Mouse (Mus musculus): Measurements from ENCODE around the gene Pla2g4a. TPM values are rescaled to one million over a fixed set of nuclear protein-coding genes. Genes with fewer than 3 reads are reported as not detected.

Pla2g4a gene
- total and polyA plus RNA-seq, 2 experiments from 2014 or later: 2.4 to 2.8 TPM

GRCm38 (mm10) chr1:149854867-149855266, 106.2 kb downstream of the Pla2g4a start:
- H3K9ac ChIP-seq (replicated peaks; ENCODE audit: low read depth, low read length): no peak overlapping the region
- WGBS: 72% methylated on average over 7 of the region's 7 CpGs
- H3K27me3 ChIP-seq (ENCODE audit: control insufficient read depth, insufficient read depth, low read length): no peaks in the 10 kb centered on the region
- no peak for ATAC-seq (ENCODE audit: insufficient read depth, low read depth)
- H3K4me1 ChIP-seq (ENCODE audit: control insufficient read depth, insufficient read depth): no peaks in the 10 kb centered on the region
- no peaks in the 10 kb centered on the region for H3K36me3 ChIP-seq (replicated peaks; ENCODE audit: control insufficient read depth, insufficient read depth, low read length)
- no peak overlapping the region for H3K27ac ChIP-seq (ENCODE audit: low read depth)
- no peak for DNase-seq (ENCODE audit: low spot score)
- H3K9me3 ChIP-seq (replicated peaks; ENCODE audit: control insufficient read depth, low read length): no peaks in the 10 kb centered on the region
- no peak overlapping the region for H3K4me2 ChIP-seq (ENCODE audit: low read depth, low read length)
- TF ChIP-seq EP300 (IDR thresholded peaks at IDR 0.05; ENCODE audit: low read depth) (no peak), CTCF (IDR thresholded peaks at IDR 0.05; ENCODE audit: low read depth) (no peak)
- no peak overlapping the region for H3K4me3 ChIP-seq (ENCODE audit: low read depth, low read length)

GRCm38 (mm10) chr1:149846655-149847054, 114.4 kb downstream of the Pla2g4a start:
- Histone ChIP-seq H3K27me3 (ENCODE audit: control insufficient read depth, insufficient read depth, low read length) (no peaks in the 10 kb centered on the region), H3K4me3 (ENCODE audit: low read depth, low read length) (no peak overlapping the region), H3K27ac (ENCODE audit: low read depth) (no peak overlapping the region), H3K4me2 (ENCODE audit: low read depth, low read length) (no peak overlapping the region), H3K9ac (replicated peaks; ENCODE audit: low read depth, low read length) (no peak overlapping the region), H3K9me3 (replicated peaks; ENCODE audit: control insufficient read depth, low read length) (no peaks in the 10 kb centered on the region), H3K36me3 (replicated peaks; ENCODE audit: control insufficient read depth, insufficient read depth, low read length) (no peaks in the 10 kb centered on the region), H3K4me1 (ENCODE audit: control insufficient read depth, insufficient read depth) (peaks cover 7% of the 10 kb centered on the region; the same call in 1 of the 2 replicates)
- 10% methylated on average over 6 of the region's 6 CpGs for WGBS
- DNase-seq (ENCODE audit: low spot score) (peak; percentile 52), ATAC-seq (ENCODE audit: insufficient read depth, low read depth) (no peak; the same call in 1 of the 2 replicates)
- TF ChIP-seq EP300 (IDR thresholded peaks at IDR 0.05; ENCODE audit: low read depth) (no peak), CTCF (IDR thresholded peaks at IDR 0.05; ENCODE audit: low read depth) (no peak)

DNA sequence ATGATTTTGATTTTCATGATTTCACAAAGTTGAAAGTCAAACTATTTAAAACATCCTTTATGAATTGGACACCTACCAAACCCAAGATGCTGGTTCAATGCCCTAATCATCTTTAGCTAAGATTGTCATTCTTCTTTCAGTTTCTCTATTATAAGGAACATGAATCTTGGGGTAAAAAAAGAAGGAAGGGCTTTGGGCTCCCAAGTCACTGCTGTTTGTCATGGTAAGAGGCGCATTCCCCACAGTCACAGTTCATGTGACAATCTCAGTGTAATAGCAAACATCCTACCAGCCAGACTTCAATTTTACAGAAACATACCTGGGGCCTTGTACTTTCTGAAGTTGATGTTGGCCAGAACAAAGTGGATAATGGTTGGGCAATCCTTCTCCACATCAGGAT, 119.2 kb downstream of the Pla2g4a start:
- no peaks in the 10 kb centered on the region for H3K27me3 ChIP-seq (ENCODE audit: control insufficient read depth, insufficient read depth, low read length)
- no peak for ATAC-seq (ENCODE audit: insufficient read depth, low read depth)
- no peaks in the 10 kb centered on the region for H3K9me3 ChIP-seq (replicated peaks; ENCODE audit: control insufficient read depth, low read length)
- no peaks in the 10 kb centered on the region for H3K36me3 ChIP-seq (replicated peaks; ENCODE audit: control insufficient read depth, insufficient read depth, low read length)
- H3K9ac ChIP-seq (replicated peaks; ENCODE audit: low read depth, low read length): no peak overlapping the region
- H3K4me3 ChIP-seq (ENCODE audit: low read depth, low read length): no peak overlapping the region
- no peak overlapping the region for H3K27ac ChIP-seq (ENCODE audit: low read depth)
- DNase-seq (ENCODE audit: low spot score): no peak
- 88% methylated on average over 1 of the region's 1 CpGs for WGBS
- TF ChIP-seq EP300 (IDR thresholded peaks at IDR 0.05; ENCODE audit: low read depth) (no peak), CTCF (IDR thresholded peaks at IDR 0.05; ENCODE audit: low read depth) (no peak)
- no peak overlapping the region for H3K4me2 ChIP-seq (ENCODE audit: low read depth, low read length)
- peaks cover 5% of the 10 kb centered on the region; the same call in 1 of the 2 replicates for H3K4me1 ChIP-seq (ENCODE audit: control insufficient read depth, insufficient read depth)

DNA sequence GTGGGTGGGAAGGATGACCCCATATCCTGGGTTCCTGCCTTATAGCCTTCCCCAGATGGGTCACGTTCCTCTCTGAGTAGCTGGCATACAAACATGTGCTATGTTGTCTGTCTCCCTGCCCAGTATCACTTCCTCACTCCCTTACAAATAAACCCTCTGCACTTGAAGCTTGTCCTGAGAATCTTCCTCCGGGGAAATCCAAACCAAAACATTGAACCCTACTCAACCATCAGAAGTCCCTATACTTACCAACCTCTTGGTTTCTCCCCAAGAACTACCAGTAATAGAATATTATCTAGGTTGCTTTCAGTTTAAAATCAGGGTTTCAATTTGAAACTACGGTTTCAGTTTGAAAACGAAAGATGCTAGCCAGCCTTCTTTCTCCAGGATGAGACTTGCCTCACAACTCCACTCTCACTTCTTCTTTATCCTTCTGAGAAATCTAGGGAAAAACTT, 120.1 kb downstream of the Pla2g4a start:
- TF ChIP-seq EP300 (IDR thresholded peaks at IDR 0.05; ENCODE audit: low read depth) (no peak), CTCF (IDR thresholded peaks at IDR 0.05; ENCODE audit: low read depth) (no peak)
- Histone ChIP-seq H3K9me3 (replicated peaks; ENCODE audit: control insufficient read depth, low read length) (no peaks in the 10 kb centered on the region), H3K27ac (ENCODE audit: low read depth) (no peak overlapping the region), H3K27me3 (ENCODE audit: control insufficient read depth, insufficient read depth, low read length) (no peaks in the 10 kb centered on the region), H3K9ac (replicated peaks; ENCODE audit: low read depth, low read length) (no peak overlapping the region), H3K4me1 (ENCODE audit: control insufficient read depth, insufficient read depth) (no peaks in the 10 kb centered on the region), H3K4me2 (ENCODE audit: low read depth, low read length) (no peak overlapping the region), H3K36me3 (replicated peaks; ENCODE audit: control insufficient read depth, insufficient read depth, low read length) (no peaks in the 10 kb centered on the region), H3K4me3 (ENCODE audit: low read depth, low read length) (no peak overlapping the region)
- ATAC-seq (ENCODE audit: insufficient read depth, low read depth) (no peak), DNase-seq (ENCODE audit: low spot score) (no peak)
- WGBS: 80% methylated on average over 4 of the region's 4 CpGs

DNA sequence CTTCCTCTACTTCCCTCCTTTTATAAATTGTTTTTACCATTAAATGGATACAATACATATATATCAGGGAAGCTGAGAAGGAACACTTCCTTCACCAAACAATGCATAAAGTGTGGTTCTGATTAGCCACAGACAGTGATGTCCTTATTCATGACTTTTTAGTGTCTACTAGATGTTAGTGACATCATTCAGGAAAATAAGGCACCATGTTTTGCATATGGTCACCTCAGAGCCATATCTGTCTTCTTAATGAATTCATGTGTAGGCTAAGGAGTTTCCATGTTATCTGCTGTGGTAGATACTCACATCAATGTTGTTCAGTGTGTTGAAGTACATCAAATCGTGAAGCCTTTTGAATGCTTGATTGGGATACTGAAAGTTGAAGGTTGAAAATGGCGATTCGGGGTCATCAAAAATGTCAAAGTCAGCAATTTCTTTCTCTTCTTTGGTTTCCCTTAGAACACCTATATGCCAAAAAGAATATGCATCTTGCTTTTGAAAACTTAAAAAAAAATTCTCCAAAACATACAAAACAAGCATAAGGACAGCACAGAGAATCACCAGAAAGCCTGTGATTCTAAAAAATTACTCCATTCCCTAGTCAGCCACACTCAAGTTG, 120.7 kb downstream of the Pla2g4a start:
- Histone ChIP-seq H3K27ac (ENCODE audit: low read depth) (no peak overlapping the region), H3K4me3 (ENCODE audit: low read depth, low read length) (no peak overlapping the region), H3K4me2 (ENCODE audit: low read depth, low read length) (no peak overlapping the region), H3K27me3 (ENCODE audit: control insufficient read depth, insufficient read depth, low read length) (no peaks in the 10 kb centered on the region), H3K9me3 (replicated peaks; ENCODE audit: control insufficient read depth, low read length) (no peaks in the 10 kb centered on the region), H3K4me1 (ENCODE audit: control insufficient read depth, insufficient read depth) (no peaks in the 10 kb centered on the region), H3K36me3 (replicated peaks; ENCODE audit: control insufficient read depth, insufficient read depth, low read length) (no peaks in the 10 kb centered on the region), H3K9ac (replicated peaks; ENCODE audit: low read depth, low read length) (no peak overlapping the region)
- no peak for TF ChIP-seq CTCF (IDR thresholded peaks at IDR 0.05; ENCODE audit: low read depth)
- no peak for TF ChIP-seq EP300 (IDR thresholded peaks at IDR 0.05; ENCODE audit: low read depth)
- no peak for ATAC-seq (ENCODE audit: insufficient read depth, low read depth)
- DNase-seq (ENCODE audit: low spot score): no peak
- WGBS: 81% methylated on average over 3 of the region's 3 CpGs

- Histone ChIP-seq H3K4me3 (ENCODE audit: low read depth, low read length) (no peak overlapping the region), H3K27ac (ENCODE audit: low read depth) (no peak overlapping the region), H3K4me2 (ENCODE audit: low read depth, low read length) (no peak overlapping the region), H3K9me3 (replicated peaks; ENCODE audit: control insufficient read depth, low read length) (no peaks in the 10 kb centered on the region), H3K36me3 (replicated peaks; ENCODE audit: control insufficient read depth, insufficient read depth, low read length) (no peaks in the 10 kb centered on the region), H3K9ac (replicated peaks; ENCODE audit: low read depth, low read length) (no peak overlapping the region), H3K4me1 (ENCODE audit: control insufficient read depth, insufficient read depth) (no peaks in the 10 kb centered on the region), H3K27me3 (ENCODE audit: control insufficient read depth, insufficient read depth, low read length) (no peaks in the 10 kb centered on the region)
- DNase-seq (ENCODE audit: low spot score): no peak
- WGBS: 72% methylated on average over 3 of the region's 3 CpGs
- TF ChIP-seq EP300 (IDR thresholded peaks at IDR 0.05; ENCODE audit: low read depth): no peak
- no peak for TF ChIP-seq CTCF (IDR thresholded peaks at IDR 0.05; ENCODE audit: low read depth)
- ATAC-seq (ENCODE audit: insufficient read depth, low read depth): no peak
Observed at GRCm38 (mm10) chr1:149836496-149836895, 124.6 kb downstream of the Pla2g4a start.
